Mouse (Mus musculus) embryonic facial prominence, embryonic 10.5 days (tissue): ENCODE data around the gene Tjp3. TPM values are rescaled to one million over a fixed set of nuclear protein-coding genes. Genes with fewer than 3 reads are reported as not detected.
A peak's percentile ranks its signal among the peaks of the same experiment; 100 is the strongest.

ENCODE experiments used
- DNase-seq: peaks from one replicate; pipeline ENCODE4 v3.0.0-alpha.2; 2017; ENCODE audit warnings: low spot score
- H3K27ac ChIP-seq: fragments of 300-500 bp; sonication (generic); replicated peaks from 2 replicates; pipeline ENCODE4 v1.5.1; 2016; ENCODE audit warnings: mild to moderate bottlenecking
- H3K27me3 ChIP-seq: fragments of 300-500 bp; sonication (generic); replicated peaks from 2 replicates; pipeline ENCODE4 v1.6.1; 2016; ENCODE audit warnings: low read depth, mild to moderate bottlenecking; ENCODE audit not compliant: poor library complexity, severe bottlenecking
- H3K36me3 ChIP-seq: fragments of 300-500 bp; sonication (generic); replicated peaks from 2 replicates; pipeline ENCODE4 v1.6.1; 2016; ENCODE audit warnings: mild to moderate bottlenecking, moderate library complexity
- H3K4me1 ChIP-seq: fragments of 300-500 bp; sonication (generic); 2 replicates; pipeline ENCODE4 v1.6.1; 2016
- H3K4me3 ChIP-seq: fragments of 300-500 bp; sonication (generic); 2 replicates; pipeline ENCODE4 v1.5.1; 2016; ENCODE audit warnings: mild to moderate bottlenecking, moderate library complexity
- H3K9me3 ChIP-seq: fragments of 300-500 bp; sonication (generic); 2 replicates; pipeline ENCODE4 v1.6.1; 2016; ENCODE audit warnings: mild to moderate bottlenecking
- WGBS: fragments of 180-500 bp; shearing (Covaris S2); methylation state at CpG from one replicate; pipeline ENCODE4 v1.1.7; 2016; 5-methylcytosine and 5-hydroxymethylcytosine counted together
- polyA plus RNA-seq: library from polyadenylated mRNA; unstranded; fragments of >200 nt; fragmentation: Nextera tagmentation; extraction: Ambion mirVana; gene quantifications from 2 replicates; pipeline ENCODE4 v1.2.1, GENCODE M21; 2016

The Tjp3 gene
- polyA plus RNA-seq, result 8.9 and 9.0 TPM in 2 replicates

- H3K4me3 ChIP-seq, result peak within 1 kb of the TSS; percentile 75
- no peak within 1 kb of the TSS for H3K27ac ChIP-seq
- no peaks in the 10 kb centered on the region for H3K9me3 ChIP-seq
- H3K27me3 ChIP-seq, result peaks cover 55% of the 10 kb centered on the region
- H3K4me1 ChIP-seq, result peaks cover 59% of the 10 kb centered on the region
- WGBS, result 75% methylated on average over 9 of the region's 9 CpGs
- no peak for DNase-seq
- H3K36me3 ChIP-seq, result peaks cover 22% of the 10 kb centered on the region
Measured at GRCm38 (mm10) chr10:81291511-81292104, at the start of gene Tjp3. Gene Tjp3, minus strand, starts transcription at chr10:81291581.

GRCm38 (mm10) chr10:81340551-81341332 lies 49.4 kb upstream of the Tjp3 start:
- 38% methylated on average over 17 of the region's 17 CpGs for WGBS

GRCm38 (mm10) chr10:81336558-81336957 lies 45.2 kb upstream of the Tjp3 start:
- no peak for DNase-seq
- peaks cover 40% of the 10 kb centered on the region for H3K4me1 ChIP-seq
- H3K4me3 ChIP-seq, result no peak overlapping the region
- peaks cover 89% of the 10 kb centered on the region for H3K27me3 ChIP-seq
- no peaks in the 10 kb centered on the region for H3K9me3 ChIP-seq
- H3K27ac ChIP-seq, result no peak overlapping the region; the same call in 1 of the 2 replicates
- 92% methylated on average over 4 of the region's 4 CpGs for WGBS
- H3K36me3 ChIP-seq, result no peaks in the 10 kb centered on the region

More at GRCm38 (mm10) chr10:81340551-81341332, 49.4 kb upstream of the Tjp3 start:
- peaks cover 8% of the 10 kb centered on the region for H3K36me3 ChIP-seq
- H3K27me3 ChIP-seq, result peaks cover 89% of the 10 kb centered on the region
- H3K9me3 ChIP-seq, result no peaks in the 10 kb centered on the region
- no peak overlapping the region for H3K4me3 ChIP-seq
- no peak for DNase-seq
- H3K4me1 ChIP-seq, result peaks cover 25% of the 10 kb centered on the region
- H3K27ac ChIP-seq, result no peak overlapping the region

GRCm38 (mm10) chr10:81335393-81336340 lies 44.3 kb upstream of the Tjp3 start:
- H3K4me1 ChIP-seq, result peaks cover 39% of the 10 kb centered on the region
- no peaks in the 10 kb centered on the region for H3K36me3 ChIP-seq
- DNase-seq, result peak; percentile 62
- H3K4me3 ChIP-seq, result peak overlapping the region; percentile 33
- H3K9me3 ChIP-seq, result no peaks in the 10 kb centered on the region
- peaks cover 88% of the 10 kb centered on the region for H3K27me3 ChIP-seq
- peak overlapping the region; percentile 81 for H3K27ac ChIP-seq
- WGBS, result 37% methylated on average over 19 of the region's 19 CpGs

- no peak for DNase-seq
- Histone ChIP-seq H3K9me3 (no peaks in the 10 kb centered on the region), H3K27ac (peak overlapping the region; percentile 81; the same call in 1 of the 2 replicates), H3K4me1 (peaks cover 40% of the 10 kb centered on the region), H3K36me3 (no peaks in the 10 kb centered on the region), H3K4me3 (no peak overlapping the region), H3K27me3 (peaks cover 89% of the 10 kb centered on the region)
- 59% methylated on average over 11 of the region's 11 CpGs for WGBS
Measured at GRCm38 (mm10) chr10:81334324-81334723, 42.9 kb upstream of the Tjp3 start.

GRCm38 (mm10) chr10:81332277-81332676 lies 40.9 kb upstream of the Tjp3 start:
- Histone ChIP-seq H3K36me3 (peaks cover 17% of the 10 kb centered on the region), H3K9me3 (no peaks in the 10 kb centered on the region), H3K4me1 (peaks cover 57% of the 10 kb centered on the region), H3K27me3 (peaks cover 73% of the 10 kb centered on the region), H3K27ac (peak overlapping the region; percentile 73), H3K4me3 (peak overlapping the region; percentile 45)
- WGBS, result 14% methylated on average over 29 of the region's 29 CpGs
- DNase-seq, result no peak

- 58% methylated on average over 4 of the region's 4 CpGs for WGBS
- Histone ChIP-seq H3K4me3 (no peak overlapping the region), H3K9me3 (no peaks in the 10 kb centered on the region), H3K4me1 (peaks cover 48% of the 10 kb centered on the region), H3K27ac (peak overlapping the region; percentile 36), H3K27me3 (peaks cover 51% of the 10 kb centered on the region), H3K36me3 (peaks cover 40% of the 10 kb centered on the region)
- no peak for DNase-seq
Measured at GRCm38 (mm10) chr10:81330007-81330406, 38.6 kb upstream of the Tjp3 start.

GRCm38 (mm10) chr10:81329194-81329975 lies 38.0 kb upstream of the Tjp3 start:
- DNase-seq, result no peak
- Histone ChIP-seq H3K9me3 (no peaks in the 10 kb centered on the region), H3K27ac (peak overlapping the region; percentile 36), H3K4me3 (peak overlapping the region; percentile 26; the same call in 1 of the 2 replicates), H3K27me3 (peaks cover 45% of the 10 kb centered on the region), H3K4me1 (peaks cover 42% of the 10 kb centered on the region), H3K36me3 (peaks cover 46% of the 10 kb centered on the region)
- 75% methylated on average over 10 of the region's 10 CpGs for WGBS

- peaks cover 56% of the 10 kb centered on the region for H3K36me3 ChIP-seq
- H3K4me1 ChIP-seq, result peaks cover 40% of the 10 kb centered on the region
- H3K27ac ChIP-seq, result peak within 1 kb of the TSS; percentile 55
- H3K27me3 ChIP-seq, result peaks cover 35% of the 10 kb centered on the region
- no peak for DNase-seq
- peak within 1 kb of the TSS; percentile 26 for H3K4me3 ChIP-seq
- 16% methylated on average over 10 of the region's 10 CpGs for WGBS
- H3K9me3 ChIP-seq, result no peaks in the 10 kb centered on the region
Measured at GRCm38 (mm10) chr10:81328386-81328785, 37.0 kb upstream of the Tjp3 start, which contains the start of gene Tbxa2r. Gene Tbxa2r, plus strand, starts transcription at chr10:81328731.

GRCm38 (mm10) chr10:81327959-81328358 lies 36.6 kb upstream of the Tjp3 start:
- DNase-seq, result no peak
- Histone ChIP-seq H3K27me3 (peaks cover 30% of the 10 kb centered on the region), H3K4me1 (peaks cover 40% of the 10 kb centered on the region), H3K9me3 (no peaks in the 10 kb centered on the region), H3K4me3 (peak overlapping the region; percentile 26; the same call in 1 of the 2 replicates), H3K27ac (peak overlapping the region; percentile 55), H3K36me3 (peaks cover 60% of the 10 kb centered on the region)
- 26% methylated on average over 2 of the region's 2 CpGs for WGBS

GRCm38 (mm10) chr10:81326858-81327257 lies 35.5 kb upstream of the Tjp3 start:
- no peaks in the 10 kb centered on the region for H3K9me3 ChIP-seq
- WGBS, result 82% methylated on average over 6 of the region's 6 CpGs
- DNase-seq, result no peak
- H3K4me1 ChIP-seq, result peaks cover 40% of the 10 kb centered on the region
- peaks cover 69% of the 10 kb centered on the region for H3K36me3 ChIP-seq
- peak overlapping the region; percentile 24; the same call in 1 of the 2 replicates for H3K27ac ChIP-seq
- 0 out of 2 replicates have a peak overlapping the region, but pooled peaks have one; percentile 23 for H3K4me3 ChIP-seq
- H3K27me3 ChIP-seq, result peaks cover 19% of the 10 kb centered on the region
